Mouse (Mus musculus) embryonic facial prominence, embryonic 12.5 days (tissue): ENCODE data around the gene Cspg4. TPM values are rescaled to one million over a fixed set of nuclear protein-coding genes. Genes with fewer than 3 reads are reported as not detected.

Experiments used
- ATAC-seq: fragments of 200-750 bp; cut with Nextera tagmentation; 2 replicates; pipeline ENCODE4 v1.8.0; 2017; ENCODE audit not compliant: insufficient number of reproducible peaks, insufficient read depth, low FRiP score, low TSS enrichment
- H3K27ac ChIP-seq: fragments of 300-500 bp; sonication (generic); 2 replicates; pipeline ENCODE4 v1.5.1; 2016; ENCODE audit warnings: mild to moderate bottlenecking
- H3K27me3 ChIP-seq: fragments of 300-500 bp; sonication (generic); 2 replicates; pipeline ENCODE4 v1.6.1; 2016; ENCODE audit warnings: mild to moderate bottlenecking, moderate library complexity
- H3K36me3 ChIP-seq: fragments of 300-500 bp; sonication (generic); 2 replicates; pipeline ENCODE4 v1.6.1; 2016; ENCODE audit warnings: mild to moderate bottlenecking
- H3K4me1 ChIP-seq: fragments of 300-500 bp; sonication (generic); 2 replicates; pipeline ENCODE4 v1.6.1; 2016
- H3K4me2 ChIP-seq: fragments of 300-500 bp; sonication (generic); replicated peaks from 2 replicates; pipeline ENCODE4 v1.6.1; 2016; ENCODE audit warnings: mild to moderate bottlenecking, moderate library complexity
- H3K4me3 ChIP-seq: fragments of 300-500 bp; sonication (generic); 2 replicates; pipeline ENCODE4 v1.5.1; 2016; ENCODE audit warnings: mild to moderate bottlenecking
- H3K9ac ChIP-seq: fragments of 300-500 bp; sonication (generic); 2 replicates; pipeline ENCODE4 v1.6.1; 2016; ENCODE audit warnings: mild to moderate bottlenecking, moderate library complexity
- H3K9me3 ChIP-seq: fragments of 300-500 bp; sonication (generic); 2 replicates; pipeline ENCODE4 v1.6.1; 2016; ENCODE audit warnings: mild to moderate bottlenecking, moderate library complexity
- WGBS: fragments of 180-500 bp; shearing (Covaris S2); methylation state at CpG from one replicate; pipeline ENCODE4 v1.1.7; 2016; 5-methylcytosine and 5-hydroxymethylcytosine counted together
- polyA plus RNA-seq: library from polyadenylated mRNA; unstranded; fragments of >200 nt; fragmentation: Nextera tagmentation; extraction: Ambion mirVana; gene quantifications from 2 replicates; pipeline ENCODE4 v1.2.1, GENCODE M21; 2016

Cspg4 gene
- polyA plus RNA-seq, 1 experiment from 2014 or later: 9.1 TPM

DNA sequence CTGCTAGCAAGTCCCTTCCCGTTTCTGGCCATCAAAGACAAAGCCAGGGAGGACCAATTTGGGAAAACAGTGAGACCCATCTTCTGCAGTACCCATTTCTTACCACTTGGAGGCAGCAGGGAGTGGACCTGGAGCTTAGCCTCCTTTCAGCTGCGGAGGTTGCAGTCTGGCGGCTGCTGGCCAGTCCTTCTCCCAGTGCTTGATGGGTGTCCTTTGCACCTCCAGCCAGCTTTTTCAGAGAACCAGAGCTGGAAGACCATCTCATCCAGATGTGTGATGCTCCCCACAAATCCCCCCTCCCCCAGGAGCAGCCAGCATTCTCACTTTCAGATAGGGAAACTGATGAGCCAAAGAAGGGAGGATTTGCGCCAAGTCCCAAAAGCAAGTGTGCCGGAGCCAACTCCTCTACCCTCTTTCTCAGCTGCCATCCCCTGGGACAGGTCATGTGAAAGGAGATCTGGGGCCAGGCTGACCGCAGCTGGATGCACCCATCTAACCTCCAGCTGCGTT is 21.1 kb upstream of the Cspg4 start:
- Histone ChIP-seq H3K4me1 (no peaks in the 10 kb centered on the region), H3K27ac (no peak overlapping the region), H3K4me3 (no peak overlapping the region), H3K9me3 (no peaks in the 10 kb centered on the region), H3K4me2 (no peak overlapping the region), H3K9ac (no peak overlapping the region), H3K36me3 (no peaks in the 10 kb centered on the region), H3K27me3 (peaks cover 3% of the 10 kb centered on the region; the same call in 1 of the 2 replicates)
- 39% methylated on average over 7 of the region's 7 CpGs for WGBS
- no peak for ATAC-seq

DNA sequence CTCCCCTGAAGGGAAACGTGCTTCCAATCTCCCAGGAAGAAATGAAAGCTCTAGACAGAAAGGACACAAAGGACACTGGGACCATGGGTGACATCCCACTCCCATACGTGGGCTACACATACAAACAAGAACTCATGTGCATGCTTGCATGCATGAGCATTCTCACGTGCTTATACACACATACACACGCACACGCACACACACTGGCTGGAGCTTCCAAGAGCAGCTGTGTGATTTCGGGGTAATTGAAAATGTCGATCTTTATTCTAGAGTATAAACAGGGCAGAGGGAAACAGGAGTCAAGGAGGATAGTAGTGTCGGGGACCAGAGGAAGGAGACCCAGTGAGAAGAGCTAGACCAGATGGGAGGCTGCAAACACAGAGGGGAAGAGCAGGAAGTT is 20.2 kb upstream of the Cspg4 start:
- ATAC-seq: no peak
- Histone ChIP-seq H3K4me3 (no peak overlapping the region), H3K9me3 (no peaks in the 10 kb centered on the region), H3K9ac (no peak overlapping the region), H3K27me3 (peaks cover 3% of the 10 kb centered on the region; the same call in 1 of the 2 replicates), H3K27ac (no peak overlapping the region), H3K36me3 (no peaks in the 10 kb centered on the region), H3K4me2 (no peak overlapping the region), H3K4me1 (no peaks in the 10 kb centered on the region)
- 72% methylated on average over 8 of the region's 8 CpGs for WGBS

DNA sequence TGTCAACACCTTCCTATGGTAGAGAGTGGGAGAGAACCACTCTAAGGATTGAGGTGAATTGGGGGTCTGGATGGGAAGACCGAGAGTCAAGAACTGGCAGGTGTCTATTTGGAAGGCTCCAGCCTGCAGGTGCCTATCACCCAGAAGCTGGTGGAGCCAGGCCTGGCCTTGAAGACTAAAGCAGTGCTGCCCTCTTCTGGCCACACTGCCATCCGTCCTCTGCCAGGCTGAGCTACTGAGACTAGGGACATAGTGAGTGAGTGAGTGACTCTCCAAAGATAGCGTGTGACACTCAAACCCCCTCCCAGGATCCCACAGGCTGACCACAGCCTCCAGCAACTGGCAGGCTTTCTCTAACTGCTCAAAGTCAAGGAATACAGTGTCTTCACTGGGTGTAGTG is 17.3 kb upstream of the Cspg4 start:
- Histone ChIP-seq H3K4me1 (peaks cover 6% of the 10 kb centered on the region), H3K36me3 (no peaks in the 10 kb centered on the region), H3K9ac (no peak overlapping the region), H3K27me3 (peaks cover 3% of the 10 kb centered on the region; the same call in 1 of the 2 replicates), H3K4me3 (no peak overlapping the region), H3K4me2 (no peak overlapping the region), H3K9me3 (no peaks in the 10 kb centered on the region), H3K27ac (no peak overlapping the region)
- WGBS: 18% methylated on average over 3 of the region's 3 CpGs
- no peak for ATAC-seq

DNA sequence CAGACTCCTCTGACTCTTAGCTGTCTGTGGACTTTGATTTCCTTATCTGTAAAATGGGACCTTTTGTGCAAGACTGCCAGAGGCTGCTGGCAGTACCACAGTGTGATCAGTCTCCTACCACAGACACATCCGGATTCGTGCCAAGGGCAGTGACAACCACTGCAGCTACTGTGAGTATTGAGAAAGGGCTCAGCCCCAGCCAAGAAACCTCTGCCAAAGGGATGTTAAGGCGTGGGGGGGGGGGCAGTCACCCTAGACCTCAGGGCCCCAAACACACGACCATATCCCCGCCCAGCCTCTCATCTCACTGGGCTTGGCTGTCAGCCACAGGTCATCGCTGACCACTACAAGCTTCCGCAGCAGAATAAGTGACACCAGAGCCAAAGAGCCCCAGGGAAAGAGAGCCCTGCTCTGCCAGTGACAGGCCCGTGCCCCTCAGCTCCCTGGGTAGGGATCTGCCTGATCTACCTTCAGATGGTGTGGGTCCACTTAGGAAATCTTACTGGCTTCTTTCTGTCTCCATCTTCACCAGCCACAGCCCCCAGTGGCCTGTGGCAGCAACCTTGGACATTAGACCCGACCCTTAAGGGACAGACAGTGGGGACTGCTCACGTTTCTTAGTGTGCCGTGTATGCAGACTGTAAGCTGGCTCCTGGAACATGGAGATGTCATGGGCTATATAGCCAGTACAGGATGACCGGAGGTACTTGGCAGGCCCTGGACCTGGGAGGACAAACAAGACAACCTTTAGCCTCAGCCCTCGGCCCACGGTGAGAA is 14.5 kb upstream of the Cspg4 start:
- H3K36me3 ChIP-seq: no peaks in the 10 kb centered on the region
- 72% methylated on average over 14 of the region's 14 CpGs for WGBS
- H3K27me3 ChIP-seq: no peaks in the 10 kb centered on the region
- H3K9ac ChIP-seq: no peak overlapping the region
- no peak for ATAC-seq
- no peak overlapping the region for H3K27ac ChIP-seq
- H3K9me3 ChIP-seq: no peaks in the 10 kb centered on the region
- H3K4me3 ChIP-seq: no peak overlapping the region
- H3K4me1 ChIP-seq: peaks cover 6% of the 10 kb centered on the region
- H3K4me2 ChIP-seq: no peak overlapping the region

DNA sequence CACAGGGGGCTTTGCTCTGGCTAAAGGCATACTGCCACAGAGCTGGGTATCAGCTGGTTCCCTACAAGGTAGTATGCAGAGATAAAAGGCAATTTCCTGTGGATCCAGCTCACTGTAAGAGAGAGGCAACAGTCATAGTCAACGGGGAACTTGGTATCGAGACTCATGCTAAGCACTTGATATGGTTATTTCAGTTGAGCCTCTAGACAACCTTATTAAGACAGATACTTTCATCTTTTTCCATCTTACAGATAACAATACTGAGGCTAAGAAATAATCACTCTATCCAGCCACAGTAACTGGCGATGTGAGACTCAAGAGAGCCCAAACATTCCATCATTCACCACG is 14.0 kb upstream of the Cspg4 start:
- Histone ChIP-seq H3K4me1 (peaks cover 6% of the 10 kb centered on the region), H3K36me3 (no peaks in the 10 kb centered on the region), H3K4me3 (no peak overlapping the region), H3K9me3 (no peaks in the 10 kb centered on the region), H3K27me3 (no peaks in the 10 kb centered on the region), H3K27ac (no peak overlapping the region), H3K4me2 (no peak overlapping the region), H3K9ac (no peak overlapping the region)
- ATAC-seq: no peak
- WGBS: 87% methylated on average over 4 of the region's 4 CpGs

DNA sequence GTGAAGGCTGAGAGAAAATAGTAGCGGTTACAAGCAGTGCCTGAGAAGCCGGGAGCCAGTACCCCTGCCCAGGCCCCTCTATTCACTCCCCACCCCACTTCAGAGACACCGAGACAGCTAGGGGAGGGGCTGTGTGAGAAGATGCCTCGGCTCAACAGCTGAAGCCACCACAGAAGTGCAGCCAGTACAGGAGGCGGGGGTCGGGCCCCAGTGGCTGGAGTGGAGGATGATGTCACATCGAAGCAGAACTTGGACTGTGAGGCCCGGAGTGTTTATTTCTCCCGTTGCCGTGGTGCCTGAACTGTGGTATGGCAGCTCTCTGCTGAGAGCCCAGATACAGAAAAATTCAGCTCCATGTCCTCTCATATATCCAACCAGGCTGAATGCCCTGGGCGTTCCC is 13.1 kb upstream of the Cspg4 start:
- Histone ChIP-seq H3K4me3 (no peak overlapping the region), H3K36me3 (no peaks in the 10 kb centered on the region), H3K9me3 (no peaks in the 10 kb centered on the region), H3K4me1 (peaks cover 6% of the 10 kb centered on the region), H3K9ac (no peak overlapping the region), H3K27ac (peak overlapping the region; percentile 17; the same call in 1 of the 2 replicates), H3K27me3 (no peaks in the 10 kb centered on the region), H3K4me2 (no peak overlapping the region)
- 38% methylated on average over 11 of the region's 11 CpGs for WGBS
- ATAC-seq: peak; percentile 43; the same call in 1 of the 2 replicates

DNA sequence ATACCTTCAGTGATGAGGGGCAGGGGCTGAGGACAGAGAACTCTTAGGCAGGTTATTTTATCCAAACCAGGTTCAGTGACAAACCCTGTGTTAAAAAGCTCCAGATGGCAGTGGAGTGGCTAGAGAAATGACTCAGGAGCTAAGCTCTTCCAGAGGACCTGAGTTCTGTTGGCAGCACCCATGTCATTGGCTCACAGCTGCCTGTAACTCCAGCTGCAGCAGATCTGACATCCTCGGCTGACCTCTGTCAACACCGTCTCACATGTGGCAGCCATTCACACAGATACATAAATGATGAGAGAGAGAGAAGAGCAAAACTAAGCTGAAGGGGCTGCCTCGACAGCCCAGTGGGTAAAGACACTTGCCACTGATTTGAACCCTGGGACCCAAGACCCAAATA is 7.4 kb upstream of the Cspg4 start:
- no peak overlapping the region for H3K9ac ChIP-seq
- H3K27me3 ChIP-seq: no peaks in the 10 kb centered on the region
- WGBS: 44% methylated on average over 3 of the region's 3 CpGs
- H3K27ac ChIP-seq: no peak overlapping the region
- H3K4me2 ChIP-seq: no peak overlapping the region
- peaks cover 9% of the 10 kb centered on the region for H3K4me1 ChIP-seq
- H3K4me3 ChIP-seq: no peak overlapping the region
- H3K36me3 ChIP-seq: no peaks in the 10 kb centered on the region
- H3K9me3 ChIP-seq: no peaks in the 10 kb centered on the region
- no peak for ATAC-seq

DNA sequence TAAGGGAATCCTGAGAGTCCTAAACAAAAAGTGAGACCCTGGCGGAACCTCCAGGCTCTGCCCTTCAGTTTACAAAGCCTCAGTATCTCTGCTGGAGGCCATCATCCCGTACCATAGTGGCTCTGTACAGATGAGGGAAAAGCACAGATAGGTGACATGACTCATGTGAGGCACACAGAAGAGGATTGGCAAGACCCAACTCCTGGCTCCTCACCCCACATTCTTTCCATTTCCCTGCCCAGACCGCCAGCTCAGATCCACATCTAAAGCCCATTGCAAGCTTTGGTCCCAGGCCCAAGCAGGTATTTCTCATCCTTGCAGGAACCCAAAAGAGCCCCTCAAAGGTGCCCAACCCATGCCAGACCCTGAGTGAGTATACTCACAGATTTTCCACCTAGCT is 4.8 kb upstream of the Cspg4 start:
- Histone ChIP-seq H3K27me3 (no peaks in the 10 kb centered on the region), H3K9ac (no peak overlapping the region), H3K4me3 (no peak overlapping the region), H3K4me1 (peaks cover 22% of the 10 kb centered on the region), H3K36me3 (no peaks in the 10 kb centered on the region), H3K4me2 (no peak overlapping the region), H3K27ac (no peak overlapping the region), H3K9me3 (no peaks in the 10 kb centered on the region)
- no peak for ATAC-seq
- WGBS: 69% methylated on average over 3 of the region's 3 CpGs

DNA sequence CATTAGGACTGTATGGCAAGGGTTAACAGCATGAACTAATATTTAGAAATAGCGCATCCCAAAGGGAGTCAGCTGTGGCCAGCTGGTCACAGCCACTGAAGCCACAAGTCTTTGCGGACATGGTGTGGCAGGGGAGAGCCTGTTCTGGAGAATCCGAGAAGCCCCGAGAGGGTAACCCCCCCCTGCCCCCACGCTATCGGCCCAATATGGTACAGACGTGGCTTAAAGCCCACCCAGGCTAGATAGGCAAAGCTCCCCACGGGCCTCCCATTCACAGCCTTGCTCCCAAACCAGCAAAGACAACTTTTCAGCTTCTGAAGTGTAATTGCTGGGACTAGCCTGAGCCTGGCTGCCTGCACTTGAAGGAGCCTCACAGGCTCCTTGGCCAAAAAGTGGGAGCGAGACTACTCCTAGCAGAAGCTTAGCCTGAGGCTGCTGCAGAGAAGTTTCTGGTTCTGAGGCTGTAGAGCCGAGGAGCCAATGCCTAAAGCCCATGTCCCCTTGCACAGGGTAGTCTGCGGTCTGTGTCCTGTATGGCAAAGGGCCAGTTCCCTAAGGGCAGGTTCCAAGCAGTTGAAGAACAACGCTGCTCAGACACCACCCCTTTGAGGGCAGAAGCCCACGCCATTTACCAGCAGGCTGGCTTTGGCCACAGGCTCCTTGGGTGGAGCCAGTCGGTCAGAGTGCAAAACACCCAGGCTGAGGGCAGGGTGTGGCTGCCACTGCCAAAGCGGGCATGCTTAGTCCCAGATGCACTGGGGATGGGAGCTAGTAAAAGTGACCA is 4.2 kb upstream of the Cspg4 start:
- H3K27ac ChIP-seq: no peak overlapping the region
- H3K27me3 ChIP-seq: peaks cover 3% of the 10 kb centered on the region; the same call in 1 of the 2 replicates
- no peak overlapping the region for H3K4me2 ChIP-seq
- no peaks in the 10 kb centered on the region for H3K36me3 ChIP-seq
- H3K9me3 ChIP-seq: no peaks in the 10 kb centered on the region
- H3K9ac ChIP-seq: no peak overlapping the region
- WGBS: 52% methylated on average over 15 of the region's 15 CpGs
- peaks cover 28% of the 10 kb centered on the region for H3K4me1 ChIP-seq
- no peak for ATAC-seq
- no peak overlapping the region for H3K4me3 ChIP-seq

DNA sequence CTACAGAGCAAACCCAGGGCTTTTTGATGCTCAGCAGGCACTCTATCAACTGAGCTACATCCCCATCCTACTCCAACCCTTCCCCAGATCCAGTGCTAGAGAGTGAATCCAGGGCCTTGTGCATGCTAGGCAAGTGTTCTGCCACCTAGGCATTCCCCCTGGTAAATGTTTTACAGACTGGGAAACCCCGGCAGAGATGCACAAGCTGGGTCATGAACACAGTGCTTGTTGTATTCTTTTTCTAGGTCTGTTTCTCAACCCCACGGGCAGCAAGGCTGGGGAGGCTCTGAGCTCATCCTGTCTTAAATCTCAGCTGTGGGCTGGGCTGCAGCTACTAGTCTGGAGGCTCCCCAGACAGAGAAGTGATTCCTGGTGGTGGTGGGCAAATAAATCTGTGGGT is 2.0 kb upstream of the Cspg4 start:
- H3K27ac ChIP-seq: no peak overlapping the region
- no peak overlapping the region for H3K4me2 ChIP-seq
- no peak for ATAC-seq
- H3K4me1 ChIP-seq: peaks cover 42% of the 10 kb centered on the region
- no peak overlapping the region for H3K9ac ChIP-seq
- H3K36me3 ChIP-seq: no peaks in the 10 kb centered on the region
- H3K27me3 ChIP-seq: peaks cover 5% of the 10 kb centered on the region; the same call in 1 of the 2 replicates
- 42% methylated on average over 2 of the region's 2 CpGs for WGBS
- H3K4me3 ChIP-seq: no peak overlapping the region
- H3K9me3 ChIP-seq: no peaks in the 10 kb centered on the region

DNA sequence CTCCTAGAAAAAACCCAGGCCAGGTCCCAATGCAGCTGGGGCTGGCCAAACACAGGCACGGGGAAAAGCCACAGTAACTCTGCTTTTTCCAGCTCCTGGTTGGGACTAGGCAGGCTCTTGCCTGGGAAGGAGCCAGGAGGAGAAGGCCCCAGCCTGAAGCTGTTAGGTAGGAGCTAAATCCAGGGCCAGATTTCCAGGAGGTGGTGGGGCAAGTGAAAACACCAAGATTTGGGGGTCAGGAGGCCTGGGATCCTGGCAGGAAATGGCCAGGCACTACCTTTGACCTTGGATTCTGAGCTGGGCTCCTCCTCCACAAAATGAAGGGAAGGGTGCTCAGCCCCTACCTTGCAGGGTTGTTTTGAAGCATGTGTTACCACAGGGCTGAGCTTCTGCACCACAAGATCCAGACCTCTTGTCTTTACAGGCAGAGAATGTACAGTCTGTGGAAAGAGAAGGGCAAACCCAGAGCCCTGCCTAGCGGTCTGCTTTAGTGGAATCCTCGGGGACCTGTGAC is 560 bp upstream of the Cspg4 start, which contains the start of gene Odf3l1:
TSS of gene Odf3l1 (minus strand) at position 464 of the 514 bp plus-strand sequence.
- Histone ChIP-seq H3K36me3 (no peaks in the 10 kb centered on the region), H3K27ac (peak within 1 kb of the TSS; percentile 50), H3K9me3 (no peaks in the 10 kb centered on the region), H3K4me3 (peak within 1 kb of the TSS; percentile 46), H3K9ac (peak within 1 kb of the TSS; percentile 50), H3K4me1 (peaks cover 55% of the 10 kb centered on the region), H3K27me3 (peaks cover 5% of the 10 kb centered on the region; the same call in 1 of the 2 replicates), H3K4me2 (peak within 1 kb of the TSS; percentile 68)
- 14% methylated on average over 3 of the region's 3 CpGs for WGBS
- no peak for ATAC-seq
